Mouse (Mus musculus): ENCODE data around the gene Mettl7a3. TPM values are rescaled to one million over a fixed set of nuclear protein-coding genes. Genes with fewer than 3 reads are reported as not detected.

The Mettl7a3 gene
- polyA plus RNA-seq (2012; rRNA removed): not detected in 2 replicates

DNA sequence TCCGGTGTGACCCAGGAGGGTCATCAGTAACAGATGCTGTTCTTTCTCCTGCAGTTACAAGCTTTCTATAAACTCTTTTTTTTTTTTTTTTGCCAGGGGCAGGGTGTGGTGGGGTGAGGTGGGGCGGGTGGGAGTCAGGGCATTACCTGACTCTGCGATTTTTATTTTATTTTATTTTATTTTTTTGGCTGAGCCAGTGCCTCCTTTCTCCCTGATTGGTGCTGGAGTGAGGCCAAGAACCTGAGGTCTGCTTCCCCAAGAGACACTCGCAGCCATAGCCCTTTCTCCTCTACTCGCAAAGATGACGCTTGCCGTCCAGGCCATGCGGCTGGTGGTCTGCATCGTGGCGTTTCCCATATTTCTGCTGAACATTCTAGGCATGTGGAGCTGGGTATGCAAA, at the start of gene Mettl7a3:
TSS of gene Mettl7a3 (plus strand) at position 301 of the 400 bp plus-strand sequence.
- H3K4me3 ChIP-seq (ENCODE audit: control insufficient read depth, low read depth, low read length): no peak within 1 kb of the TSS
- TF ChIP-seq POLR2A (IDR thresholded peaks at IDR 0.05; ENCODE audit: control insufficient read depth, low read depth, low read length) (no peak), CTCF (IDR thresholded peaks at IDR 0.05; ENCODE audit: control insufficient read depth, insufficient read depth, insufficient replicate concordance, low read depth, low read length) (no peak)
- no peaks in the 10 kb centered on the region for H3K36me3 ChIP-seq (ENCODE audit: control insufficient read depth, insufficient read depth, low read length)
- H3K4me1 ChIP-seq (ENCODE audit: control insufficient read depth, insufficient read depth, low read length): no peaks in the 10 kb centered on the region
- H3K27ac ChIP-seq (ENCODE audit: control insufficient read depth, insufficient read depth, low read depth, low read length): no peak within 1 kb of the TSS
- no peaks in the 10 kb centered on the region for H3K27me3 ChIP-seq (ENCODE audit: control insufficient read depth, insufficient read depth, low read length)

DNA sequence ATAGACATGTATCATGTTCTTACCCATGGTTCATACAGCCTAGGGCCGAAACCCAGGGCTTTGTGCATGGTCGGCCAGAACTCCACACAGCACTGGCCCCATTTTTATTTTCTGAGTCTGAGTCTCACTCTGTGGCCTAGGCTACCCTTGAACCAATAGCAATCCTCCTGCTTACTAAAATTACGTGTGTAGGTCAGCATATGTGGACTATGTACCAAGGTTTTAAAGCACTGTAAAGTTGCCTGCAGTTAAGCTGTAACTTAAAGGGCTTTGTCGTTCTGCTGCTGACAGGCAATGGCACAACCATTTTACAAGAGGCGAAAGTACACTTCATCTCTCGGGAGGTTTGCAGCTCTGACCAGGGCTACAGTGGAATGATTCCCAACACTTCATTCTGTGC, 45.7 kb upstream of the Mettl7a3 start:
- no peaks in the 10 kb centered on the region for H3K4me1 ChIP-seq (ENCODE audit: control insufficient read depth, insufficient read depth, low read length)
- TF ChIP-seq CTCF (IDR thresholded peaks at IDR 0.05; ENCODE audit: control insufficient read depth, insufficient read depth, insufficient replicate concordance, low read depth, low read length) (no peak), POLR2A (IDR thresholded peaks at IDR 0.05; ENCODE audit: control insufficient read depth, low read depth, low read length) (no peak)
- no peaks in the 10 kb centered on the region for H3K27me3 ChIP-seq (ENCODE audit: control insufficient read depth, insufficient read depth, low read length)
- no peak overlapping the region for H3K4me3 ChIP-seq (ENCODE audit: control insufficient read depth, low read depth, low read length)
- H3K27ac ChIP-seq (ENCODE audit: control insufficient read depth, insufficient read depth, low read depth, low read length): no peak overlapping the region
- no peaks in the 10 kb centered on the region for H3K36me3 ChIP-seq (ENCODE audit: control insufficient read depth, insufficient read depth, low read length)

DNA sequence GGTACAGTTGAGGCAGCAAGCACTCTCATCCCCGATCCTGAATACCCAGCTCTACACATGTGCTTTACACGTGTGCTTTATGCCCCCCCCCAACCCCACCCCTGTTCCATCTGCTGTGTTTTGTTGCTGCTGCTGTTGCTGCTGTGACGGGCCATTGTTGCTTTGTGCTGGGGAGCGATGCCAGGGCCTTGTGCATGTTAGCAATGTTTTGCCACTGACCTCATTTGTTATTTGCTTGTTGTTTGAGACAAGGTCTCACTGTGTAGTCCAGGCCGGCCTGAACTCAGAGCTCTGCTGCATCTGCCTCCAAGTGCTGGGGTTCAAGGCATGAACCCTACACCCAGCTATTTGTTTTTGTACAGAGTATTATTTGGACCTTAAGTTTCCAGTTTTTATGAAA, 43.9 kb upstream of the Mettl7a3 start:
- no peak overlapping the region for H3K4me3 ChIP-seq (ENCODE audit: control insufficient read depth, low read depth, low read length)
- H3K27ac ChIP-seq (ENCODE audit: control insufficient read depth, insufficient read depth, low read depth, low read length): no peak overlapping the region
- H3K36me3 ChIP-seq (ENCODE audit: control insufficient read depth, insufficient read depth, low read length): no peaks in the 10 kb centered on the region
- H3K4me1 ChIP-seq (ENCODE audit: control insufficient read depth, insufficient read depth, low read length): no peaks in the 10 kb centered on the region
- TF ChIP-seq POLR2A (IDR thresholded peaks at IDR 0.05; ENCODE audit: control insufficient read depth, low read depth, low read length): no peak
- TF ChIP-seq CTCF (IDR thresholded peaks at IDR 0.05; ENCODE audit: control insufficient read depth, insufficient read depth, insufficient replicate concordance, low read depth, low read length): no peak
- H3K27me3 ChIP-seq (ENCODE audit: control insufficient read depth, insufficient read depth, low read length): no peaks in the 10 kb centered on the region

DNA sequence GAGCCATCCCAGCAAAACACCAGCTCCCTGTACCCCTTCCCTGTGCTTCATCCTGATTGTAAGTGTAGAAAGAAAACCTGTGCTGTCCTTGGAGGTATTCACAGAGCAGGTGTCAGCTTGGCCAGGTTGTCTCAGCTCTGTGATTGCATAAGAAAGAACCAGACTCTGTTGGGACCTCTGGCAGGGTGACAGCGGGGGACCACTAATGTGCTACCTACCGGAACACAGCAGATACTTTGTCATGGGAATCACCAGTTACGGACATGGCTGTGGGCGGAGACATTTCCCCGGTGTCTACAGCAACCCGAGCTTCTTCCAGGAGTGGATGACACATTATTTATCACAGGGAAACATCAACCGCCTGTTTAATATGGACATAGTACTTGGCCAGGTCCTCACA, 42.4 kb upstream of the Mettl7a3 start:
- Histone ChIP-seq H3K27me3 (ENCODE audit: control insufficient read depth, insufficient read depth, low read length) (no peaks in the 10 kb centered on the region), H3K4me3 (ENCODE audit: control insufficient read depth, low read depth, low read length) (peak overlapping the region; percentile 66), H3K36me3 (ENCODE audit: control insufficient read depth, insufficient read depth, low read length) (no peaks in the 10 kb centered on the region), H3K27ac (ENCODE audit: control insufficient read depth, insufficient read depth, low read depth, low read length) (no peak overlapping the region), H3K4me1 (ENCODE audit: control insufficient read depth, insufficient read depth, low read length) (no peaks in the 10 kb centered on the region)
- no peak for TF ChIP-seq POLR2A (IDR thresholded peaks at IDR 0.05; ENCODE audit: control insufficient read depth, low read depth, low read length)
- TF ChIP-seq CTCF (IDR thresholded peaks at IDR 0.05; ENCODE audit: control insufficient read depth, insufficient read depth, insufficient replicate concordance, low read depth, low read length): no peak

DNA sequence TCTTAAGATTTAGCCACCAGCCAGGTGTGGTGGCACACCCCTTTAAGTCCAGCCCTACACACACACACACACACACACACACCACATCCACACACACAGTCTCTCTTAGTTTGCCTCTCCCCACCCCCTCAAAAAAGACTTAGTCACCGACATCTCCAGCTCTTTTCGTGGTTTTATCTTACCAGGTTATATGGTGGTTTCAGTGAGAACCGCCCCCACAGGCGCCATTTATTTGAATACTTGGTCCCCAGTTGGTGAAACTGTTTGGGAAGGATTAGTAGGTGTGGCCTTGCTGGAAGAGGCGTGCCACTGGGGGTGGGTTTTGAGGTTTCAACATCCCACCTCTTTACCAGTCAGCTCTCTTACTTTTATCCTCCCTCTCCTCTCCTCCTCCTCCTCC, 36.9 kb upstream of the Mettl7a3 start:
- Histone ChIP-seq H3K4me1 (ENCODE audit: control insufficient read depth, insufficient read depth, low read length) (peaks cover 6% of the 10 kb centered on the region), H3K4me3 (ENCODE audit: control insufficient read depth, low read depth, low read length) (no peak overlapping the region), H3K36me3 (ENCODE audit: control insufficient read depth, insufficient read depth, low read length) (no peaks in the 10 kb centered on the region), H3K27me3 (ENCODE audit: control insufficient read depth, insufficient read depth, low read length) (no peaks in the 10 kb centered on the region), H3K27ac (ENCODE audit: control insufficient read depth, insufficient read depth, low read depth, low read length) (no peak overlapping the region)
- no peak for TF ChIP-seq CTCF (IDR thresholded peaks at IDR 0.05; ENCODE audit: control insufficient read depth, insufficient read depth, insufficient replicate concordance, low read depth, low read length)
- TF ChIP-seq POLR2A (IDR thresholded peaks at IDR 0.05; ENCODE audit: control insufficient read depth, low read depth, low read length): no peak

DNA sequence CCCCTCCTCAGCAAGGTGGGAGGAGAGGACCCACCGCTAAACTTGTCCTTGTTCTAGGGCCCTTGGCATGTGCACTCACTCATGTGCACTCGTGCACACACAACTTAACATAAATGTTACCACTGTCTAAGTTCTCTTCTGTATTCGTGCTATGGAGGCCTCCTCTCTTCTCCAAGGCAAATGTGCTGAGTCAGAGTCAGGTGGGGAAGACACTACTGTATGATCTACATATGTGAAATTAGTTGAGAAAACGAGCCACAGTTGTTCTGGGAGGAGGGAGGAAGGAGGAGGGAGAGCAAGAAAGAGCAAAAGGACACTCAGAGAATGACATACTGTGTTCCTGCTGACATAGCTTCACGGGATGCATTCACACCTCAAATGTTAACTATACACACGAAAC, 34.2 kb upstream of the Mettl7a3 start:
- Histone ChIP-seq H3K36me3 (ENCODE audit: control insufficient read depth, insufficient read depth, low read length) (no peaks in the 10 kb centered on the region), H3K4me3 (ENCODE audit: control insufficient read depth, low read depth, low read length) (no peak overlapping the region), H3K27ac (ENCODE audit: control insufficient read depth, insufficient read depth, low read depth, low read length) (no peak overlapping the region), H3K4me1 (ENCODE audit: control insufficient read depth, insufficient read depth, low read length) (peaks cover 15% of the 10 kb centered on the region), H3K27me3 (ENCODE audit: control insufficient read depth, insufficient read depth, low read length) (no peaks in the 10 kb centered on the region)
- no peak for TF ChIP-seq CTCF (IDR thresholded peaks at IDR 0.05; ENCODE audit: control insufficient read depth, insufficient read depth, insufficient replicate concordance, low read depth, low read length)
- no peak for TF ChIP-seq POLR2A (IDR thresholded peaks at IDR 0.05; ENCODE audit: control insufficient read depth, low read depth, low read length)

DNA sequence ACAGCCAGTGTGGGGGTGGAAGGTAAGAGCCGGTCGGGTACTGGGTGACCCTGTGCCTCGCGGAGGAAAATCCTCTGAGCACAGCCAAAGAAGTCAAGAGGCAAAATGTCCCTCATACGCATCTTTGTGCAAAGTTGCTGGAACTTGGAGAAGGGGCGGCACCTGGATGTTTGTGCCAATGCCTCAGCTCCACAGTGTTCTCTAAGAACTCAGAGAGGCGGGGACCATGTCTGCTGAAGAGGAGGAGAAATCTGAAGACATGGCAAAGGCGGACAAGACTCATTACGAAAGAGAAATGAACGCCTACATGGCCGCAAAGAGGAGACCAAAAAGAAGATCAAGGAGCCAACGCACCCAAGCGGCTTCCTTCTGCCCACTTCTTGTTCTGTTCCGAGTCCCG, 33.2 kb upstream of the Mettl7a3 start:
- no peak for TF ChIP-seq CTCF (IDR thresholded peaks at IDR 0.05; ENCODE audit: control insufficient read depth, insufficient read depth, insufficient replicate concordance, low read depth, low read length)
- no peak for TF ChIP-seq POLR2A (IDR thresholded peaks at IDR 0.05; ENCODE audit: control insufficient read depth, low read depth, low read length)
- peak overlapping the region; percentile 35 for H3K4me3 ChIP-seq (ENCODE audit: control insufficient read depth, low read depth, low read length)
- H3K27ac ChIP-seq (ENCODE audit: control insufficient read depth, insufficient read depth, low read depth, low read length): peak overlapping the region; percentile 39
- no peaks in the 10 kb centered on the region for H3K36me3 ChIP-seq (ENCODE audit: control insufficient read depth, insufficient read depth, low read length)
- H3K4me1 ChIP-seq (ENCODE audit: control insufficient read depth, insufficient read depth, low read length): peaks cover 15% of the 10 kb centered on the region
- H3K27me3 ChIP-seq (ENCODE audit: control insufficient read depth, insufficient read depth, low read length): no peaks in the 10 kb centered on the region
